Mouse (Mus musculus) embryonic fibroblast, embryonic 13.5 days (primary cell): Measurements from ENCODE around the gene Tmem184b.

ENCODE experiments used
- CTCF ChIP-seq: IDR thresholded peaks from 2 replicates; pipeline ENCODE4 v1.5.1; 2011; ENCODE audit warnings: mild to moderate bottlenecking, control low read depth, low read length, moderate library complexity, borderline replicate concordance; ENCODE audit not compliant: insufficient read depth
- POLR2A ChIP-seq: IDR thresholded peaks from 2 replicates; pipeline ENCODE4 v1.6.1; 2011; ENCODE audit warnings: low read depth, mild to moderate bottlenecking, control low read depth, low read length, moderate library complexity

GRCm38 (mm10) chr15:79328939-79329275 is 74.5 kb downstream of the Tmem184b start:
- no peak for TF ChIP-seq CTCF
- TF ChIP-seq POLR2A = no peak
